ENCODE assay signal across 20 mouse cellular contexts in the genomic region with DNA sequence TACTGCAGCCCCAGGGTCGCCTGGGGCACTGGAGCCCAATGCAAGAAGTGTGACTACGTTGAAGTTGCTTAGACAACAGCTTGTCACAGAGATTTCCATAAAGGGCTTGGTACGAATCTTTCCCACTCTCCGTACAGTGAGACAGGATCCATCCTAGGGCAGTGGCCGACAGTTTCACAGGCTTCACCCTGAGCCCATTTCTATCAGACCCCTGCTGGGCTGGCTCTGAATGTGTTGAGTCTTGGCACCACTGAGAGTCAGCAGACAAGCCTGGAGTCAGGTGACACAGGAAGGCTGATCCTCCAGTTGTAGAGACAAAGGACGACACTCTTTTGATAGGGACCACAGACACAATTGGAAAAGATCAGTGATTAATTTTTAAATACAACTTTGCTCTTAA.
DNase-seq lines count a peak whose midpoint lies in the region; ATAC-seq and TF ChIP-seq lines count a peak whose summit lies in the region.
"Had no signal": no experiment of that assay in that cellular context is flagged by ENCODE, and none has a peak within 500 bp of the region (broad histone marks: within the 10 kb centered on the region; RNA-seq: fewer than 3 reads in every experiment).

No protein-coding gene starts in this region.

- no peak for ATAC-seq in forebrain, embryonic 14.5 days
- no peak for ATAC-seq in hindbrain, postnatal 0 days
- ATAC-seq in hindbrain, embryonic 12.5 days (ENCODE audit: low FRiP score) = no peak
- 0 out of 2 replicates have a peak, but pooled peaks have one; percentile 53 for ATAC-seq in midbrain, embryonic 13.5 days
- ATAC-seq in midbrain, embryonic 16.5 days = no peak
- ATAC-seq: CD4-positive, CD25-positive, alpha-beta regulatory T cell, adult 4 months; intestine, embryonic 15.5 days had no signal

- WGBS in forebrain, embryonic 14.5 days = 68% methylated on average over 6 of the region's 6 CpGs
- 72% methylated on average over 6 of the region's 6 CpGs for WGBS in forebrain, embryonic 10.5 days
- 45% methylated on average over 6 of the region's 6 CpGs for WGBS in hindbrain, postnatal 0 days
- 70% methylated on average over 6 of the region's 6 CpGs for whole genome bisulfite sequencing in hindbrain, embryonic 12.5 days
- WGBS in midbrain, embryonic 13.5 days = 65% methylated on average over 6 of the region's 6 CpGs
- 57% methylated on average over 6 of the region's 6 CpGs for WGBS in midbrain, embryonic 16.5 days

- peak; percentile 61 to 71 for DNase-seq in cerebellum, postnatal 10 days
- DNase-seq in cerebellum, adult 11 months = no peak
- peak; percentile 20 for DNase-seq in forebrain, embryonic 14.5 days (ENCODE audit: low spot score)
- no peak for DNase-seq in forebrain, embryonic 10.5 days (ENCODE audit: extremely low spot score, low spot score)
- DNase-seq in hindbrain, postnatal 0 days (ENCODE audit: low spot score) = peak; percentile 16
- DNase-seq: adrenal gland, postnatal 10 days; B cell, adult 2 months; cerebellum, adult 18-20 months; cerebellum, postnatal 25 days; gastrocnemius, adult 2 months; gastrocnemius, postnatal 25 days; kidney, adult 18-20 months had no signal

- no peak overlapping the region for H3K27ac ChIP-seq in forebrain, embryonic 14.5 days (ENCODE audit: low read depth, low read length)
- no peak overlapping the region; the same call in 1 of the 2 replicates for H3K27ac ChIP-seq in forebrain, embryonic 10.5 days
- no peak overlapping the region for H3K27ac ChIP-seq in hindbrain, postnatal 0 days
- no peak overlapping the region for H3K27ac ChIP-seq in hindbrain, embryonic 12.5 days
- H3K27ac ChIP-seq in midbrain, embryonic 13.5 days = no peak overlapping the region
- H3K27ac ChIP-seq in midbrain, embryonic 16.5 days (ENCODE audit: low read length) = no peak overlapping the region
- H3K27ac ChIP-seq: embryonic facial prominence, embryonic 13.5 days; gastrocnemius, adult 2 months; intestine, embryonic 15.5 days had no signal

- H3K4me3 ChIP-seq in forebrain, embryonic 14.5 days (ENCODE audit: low read depth, low read length) = no peak overlapping the region
- no peak overlapping the region for H3K4me3 ChIP-seq in forebrain, embryonic 10.5 days
- H3K4me3 ChIP-seq in hindbrain, postnatal 0 days (ENCODE audit: low read length) = no peak overlapping the region
- H3K4me3 ChIP-seq in hindbrain, embryonic 12.5 days = no peak overlapping the region
- no peak overlapping the region for H3K4me3 ChIP-seq in midbrain, embryonic 13.5 days (replicated peaks)
- no peak overlapping the region for H3K4me3 ChIP-seq in midbrain, embryonic 16.5 days (ENCODE audit: low read depth, low read length)
- H3K4me3 ChIP-seq: embryonic facial prominence, embryonic 13.5 days; gastrocnemius, adult 2 months; heart, embryonic 12.5 days; intestine, embryonic 15.5 days had no signal

- no peaks in the 10 kb centered on the region for H3K9me3 ChIP-seq in forebrain, embryonic 14.5 days (replicated peaks; ENCODE audit: control insufficient read depth, low read length)
- no peaks in the 10 kb centered on the region for H3K9me3 ChIP-seq in forebrain, embryonic 10.5 days
- H3K9me3 ChIP-seq in hindbrain, postnatal 0 days (ENCODE audit: low read length) = no peaks in the 10 kb centered on the region
- H3K9me3 ChIP-seq in hindbrain, embryonic 12.5 days (replicated peaks) = 0 out of 2 replicates have a peak, but pooled peaks cover 4% of the 10 kb centered on the region
- no peaks in the 10 kb centered on the region for H3K9me3 ChIP-seq in midbrain, embryonic 13.5 days
- no peaks in the 10 kb centered on the region for H3K9me3 ChIP-seq in midbrain, embryonic 16.5 days (replicated peaks; ENCODE audit: control insufficient read depth, low read length, poor library complexity, severe bottlenecking)
- H3K9me3 ChIP-seq: embryonic facial prominence, embryonic 13.5 days; G1E; heart, embryonic 12.5 days; intestine, embryonic 15.5 days had no signal

- no peak overlapping the region for H3K9ac ChIP-seq in forebrain, embryonic 14.5 days (ENCODE audit: low read length)
- no peak overlapping the region for H3K9ac ChIP-seq in hindbrain, postnatal 0 days (replicated peaks; ENCODE audit: low read length)
- no peak overlapping the region for H3K9ac ChIP-seq in hindbrain, embryonic 12.5 days
- no peak overlapping the region for H3K9ac ChIP-seq in midbrain, embryonic 13.5 days (replicated peaks)
- H3K9ac ChIP-seq in midbrain, embryonic 16.5 days (ENCODE audit: low read depth, low read length) = no peak overlapping the region
- H3K9ac ChIP-seq: embryonic facial prominence, embryonic 13.5 days; heart, embryonic 12.5 days; intestine, embryonic 15.5 days had no signal

- H3K4me2 ChIP-seq in forebrain, embryonic 14.5 days (ENCODE audit: low read length) = no peak overlapping the region
- no peak overlapping the region for H3K4me2 ChIP-seq in hindbrain, postnatal 0 days (ENCODE audit: low read depth, low read length)
- H3K4me2 ChIP-seq in hindbrain, embryonic 12.5 days (replicated peaks) = no peak overlapping the region
- H3K4me2 ChIP-seq in midbrain, embryonic 13.5 days (replicated peaks) = no peak overlapping the region
- no peak overlapping the region for H3K4me2 ChIP-seq in midbrain, embryonic 16.5 days (ENCODE audit: low read length)
- H3K4me2 ChIP-seq: embryonic facial prominence, embryonic 13.5 days; heart, embryonic 12.5 days; intestine, embryonic 15.5 days had no signal

- H3K36me3 ChIP-seq in forebrain, embryonic 14.5 days (ENCODE audit: control insufficient read depth, insufficient read depth, low read length) = no peaks in the 10 kb centered on the region
- no peaks in the 10 kb centered on the region for H3K36me3 ChIP-seq in forebrain, embryonic 10.5 days (replicated peaks)
- H3K36me3 ChIP-seq in hindbrain, postnatal 0 days (ENCODE audit: insufficient read depth, low read length) = no peaks in the 10 kb centered on the region
- no peaks in the 10 kb centered on the region for H3K36me3 ChIP-seq in hindbrain, embryonic 12.5 days
- H3K36me3 ChIP-seq in midbrain, embryonic 13.5 days = no peaks in the 10 kb centered on the region
- no peaks in the 10 kb centered on the region for H3K36me3 ChIP-seq in midbrain, embryonic 16.5 days (ENCODE audit: control insufficient read depth, insufficient read depth, low read length)
- H3K36me3 ChIP-seq: embryonic facial prominence, embryonic 13.5 days; G1E; heart, embryonic 12.5 days; intestine, embryonic 15.5 days had no signal

- no peaks in the 10 kb centered on the region for H3K27me3 ChIP-seq in forebrain, embryonic 14.5 days (replicated peaks; ENCODE audit: control insufficient read depth, insufficient read depth, low read length)
- peaks cover 7% of the 10 kb centered on the region; the same call in 1 of the 2 replicates for H3K27me3 ChIP-seq in forebrain, embryonic 10.5 days (ENCODE audit: poor library complexity, severe bottlenecking)
- no peaks in the 10 kb centered on the region for H3K27me3 ChIP-seq in hindbrain, postnatal 0 days (ENCODE audit: insufficient read depth, low read length)
- no peaks in the 10 kb centered on the region for H3K27me3 ChIP-seq in hindbrain, embryonic 12.5 days
- H3K27me3 ChIP-seq in midbrain, embryonic 13.5 days = no peaks in the 10 kb centered on the region
- no peaks in the 10 kb centered on the region for H3K27me3 ChIP-seq in midbrain, embryonic 16.5 days (ENCODE audit: control insufficient read depth, insufficient read depth, low read depth, low read length)
- H3K27me3 ChIP-seq: embryonic facial prominence, embryonic 13.5 days; heart, embryonic 12.5 days; intestine, embryonic 15.5 days had no signal

- no peak for TF ChIP-seq CTCF in hindbrain, postnatal 0 days (IDR thresholded peaks at IDR 0.05; ENCODE audit: low read depth)

- peaks cover 12% of the 10 kb centered on the region for H3K4me1 ChIP-seq in forebrain, embryonic 14.5 days (ENCODE audit: control insufficient read depth, insufficient read depth, low read length)
- H3K4me1 ChIP-seq in forebrain, embryonic 10.5 days = peaks cover 21% of the 10 kb centered on the region
- H3K4me1 ChIP-seq in hindbrain, postnatal 0 days (ENCODE audit: insufficient read depth, low read length) = no peaks in the 10 kb centered on the region
- H3K4me1 ChIP-seq in hindbrain, embryonic 12.5 days = peaks cover 5% of the 10 kb centered on the region
- peaks cover 20% of the 10 kb centered on the region for H3K4me1 ChIP-seq in midbrain, embryonic 13.5 days (replicated peaks)
- peaks cover 9% of the 10 kb centered on the region; the same call in 1 of the 2 replicates for H3K4me1 ChIP-seq in midbrain, embryonic 16.5 days (ENCODE audit: control insufficient read depth, insufficient read depth, low read length)
- H3K4me1 ChIP-seq: embryonic facial prominence, embryonic 13.5 days; intestine, embryonic 15.5 days had no signal

Comparison
In these comparisons a context has a peak if more than half of its experiments do, and no peak if none do; other contexts are left out.
1. DNase-seq: peak in cerebellum, postnatal 10 days (2 of 2), forebrain, embryonic 14.5 days (single experiment) and hindbrain, postnatal 0 days (single experiment); none in cerebellum, adult 11 months (single experiment) and forebrain, embryonic 10.5 days (single experiment).